Mouse (Mus musculus) neural tube, embryonic 12.5 days (tissue): Measurements from ENCODE around the gene Gdf15. TPM values are rescaled to one million over a fixed set of nuclear protein-coding genes. Genes with fewer than 3 reads are reported as not detected.

Source experiments
- ATAC-seq: fragments of 200-750 bp; cut with Nextera tagmentation; 2 replicates; pipeline ENCODE4 v1.8.0; 2017; ENCODE audit warnings: low read depth, mild to moderate bottlenecking, moderate TSS enrichment, moderate library complexity; ENCODE audit not compliant: low FRiP score
- H3K27ac ChIP-seq: fragments of 300-500 bp; sonication (generic); 2 replicates; pipeline ENCODE4 v1.5.1; 2016
- H3K27me3 ChIP-seq: fragments of 300-500 bp; sonication (generic); replicated peaks from 2 replicates; pipeline ENCODE4 v1.6.1; 2016; ENCODE audit warnings: mild to moderate bottlenecking
- H3K36me3 ChIP-seq: fragments of 300-500 bp; sonication (generic); 2 replicates; pipeline ENCODE4 v1.6.1; 2016; ENCODE audit warnings: mild to moderate bottlenecking
- H3K4me1 ChIP-seq: fragments of 300-500 bp; sonication (generic); 2 replicates; pipeline ENCODE4 v1.6.1; 2016
- H3K4me2 ChIP-seq: fragments of 300-500 bp; sonication (generic); replicated peaks from 2 replicates; pipeline ENCODE4 v1.6.1; 2016; ENCODE audit warnings: mild to moderate bottlenecking
- H3K4me3 ChIP-seq: fragments of 300-500 bp; sonication (generic); 2 replicates; pipeline ENCODE4 v1.5.1; 2016
- H3K9ac ChIP-seq: fragments of 300-500 bp; sonication (generic); 2 replicates; pipeline ENCODE4 v1.6.1; 2016; ENCODE audit warnings: mild to moderate bottlenecking
- H3K9me3 ChIP-seq: fragments of 300-500 bp; sonication (generic); 2 replicates; pipeline ENCODE4 v1.6.1; 2016; ENCODE audit warnings: mild to moderate bottlenecking
- WGBS: fragments of 180-500 bp; shearing (Covaris S2); methylation state at CpG from one replicate; pipeline ENCODE4 v1.1.7; 2016; 5-methylcytosine and 5-hydroxymethylcytosine counted together
- polyA plus RNA-seq: library from polyadenylated mRNA; unstranded; fragments of >200 nt; fragmentation: Nextera tagmentation; extraction: Ambion mirVana; gene quantifications from 2 replicates; pipeline ENCODE4 v1.2.1, GENCODE M21; 2016

Gene Gdf15
- polyA plus RNA-seq, 1 experiment from 2014 or later, result not detected

GRCm38 (mm10) chr8:70609368-70609848 is 22.8 kb downstream of the Gdf15 start:
- WGBS, result 1% methylated on average over 36 of the region's 39 CpGs
- Histone ChIP-seq H3K4me1 (peaks cover 69% of the 10 kb centered on the region), H3K9me3 (no peaks in the 10 kb centered on the region), H3K27ac (peak overlapping the region; percentile 90), H3K9ac (peak overlapping the region; percentile 54), H3K4me3 (peak overlapping the region; percentile 31), H3K27me3 (no peaks in the 10 kb centered on the region), H3K36me3 (no peaks in the 10 kb centered on the region), H3K4me2 (peak overlapping the region; percentile 81)
- ATAC-seq, result peak; percentile 54

- H3K9me3 ChIP-seq, result no peaks in the 10 kb centered on the region
- H3K36me3 ChIP-seq, result no peaks in the 10 kb centered on the region
- peak within 1 kb of the TSS; percentile 84 for H3K9ac ChIP-seq
- H3K27ac ChIP-seq, result peak within 1 kb of the TSS; percentile 90
- H3K4me3 ChIP-seq, result peak within 1 kb of the TSS; percentile 82
- H3K27me3 ChIP-seq, result no peaks in the 10 kb centered on the region
- peak within 1 kb of the TSS; percentile 81 for H3K4me2 ChIP-seq
- ATAC-seq, result no peak; the same call in 1 of the 2 replicates
- WGBS, result 6% methylated on average over 26 of the region's 26 CpGs
- H3K4me1 ChIP-seq, result peaks cover 70% of the 10 kb centered on the region
These were observed 23.4 kb downstream of the Gdf15 start, which contains the start of gene Ssbp4 for GRCm38 (mm10) chr8:70608749-70609367. TSS of gene Ssbp4 (minus strand) at chr8:70608872.

- WGBS, result 3% methylated on average over 82 of the region's 84 CpGs
- Histone ChIP-seq H3K9ac (peak overlapping the region; percentile 84), H3K27me3 (no peaks in the 10 kb centered on the region), H3K4me2 (peak overlapping the region; percentile 81), H3K4me1 (peaks cover 67% of the 10 kb centered on the region), H3K27ac (no peak overlapping the region), H3K36me3 (no peaks in the 10 kb centered on the region), H3K4me3 (peak overlapping the region; percentile 82), H3K9me3 (no peaks in the 10 kb centered on the region)
- no peak for ATAC-seq
These were observed 24.1 kb downstream of the Gdf15 start for GRCm38 (mm10) chr8:70607898-70608748.

GRCm38 (mm10) chr8:70607603-70607897 is 24.7 kb downstream of the Gdf15 start:
- Histone ChIP-seq H3K4me1 (peaks cover 68% of the 10 kb centered on the region), H3K4me2 (peak overlapping the region; percentile 81), H3K27me3 (no peaks in the 10 kb centered on the region), H3K36me3 (0 out of 2 replicates have a peak, but pooled peaks cover 4% of the 10 kb centered on the region), H3K27ac (no peak overlapping the region), H3K9ac (peak overlapping the region; percentile 84), H3K4me3 (peak overlapping the region; percentile 82), H3K9me3 (no peaks in the 10 kb centered on the region)
- ATAC-seq, result no peak
- WGBS, result 34% methylated on average over 6 of the region's 6 CpGs

- WGBS, result 68% methylated on average over 18 of the region's 18 CpGs
- Histone ChIP-seq H3K9me3 (no peaks in the 10 kb centered on the region), H3K36me3 (peaks cover 9% of the 10 kb centered on the region), H3K4me3 (peak overlapping the region; percentile 82), H3K4me2 (peak overlapping the region; percentile 81), H3K4me1 (peaks cover 73% of the 10 kb centered on the region), H3K27ac (no peak overlapping the region), H3K27me3 (no peaks in the 10 kb centered on the region), H3K9ac (peak overlapping the region; percentile 84)
- no peak for ATAC-seq
These were observed 25.3 kb downstream of the Gdf15 start for GRCm38 (mm10) chr8:70606780-70607602.

- peak overlapping the region; percentile 81 for H3K4me2 ChIP-seq
- peaks cover 13% of the 10 kb centered on the region for H3K36me3 ChIP-seq
- no peak overlapping the region for H3K27ac ChIP-seq
- no peak overlapping the region for H3K9ac ChIP-seq
- H3K4me1 ChIP-seq, result peaks cover 75% of the 10 kb centered on the region
- H3K27me3 ChIP-seq, result no peaks in the 10 kb centered on the region
- WGBS, result 88% methylated on average over 9 of the region's 9 CpGs
- H3K9me3 ChIP-seq, result no peaks in the 10 kb centered on the region
- no peak overlapping the region for H3K4me3 ChIP-seq
- ATAC-seq, result no peak
These were observed 26.1 kb downstream of the Gdf15 start for GRCm38 (mm10) chr8:70605871-70606779.

GRCm38 (mm10) chr8:70604558-70604957 is 27.7 kb downstream of the Gdf15 start:
- no peak overlapping the region for H3K9ac ChIP-seq
- no peak overlapping the region for H3K4me3 ChIP-seq
- H3K27ac ChIP-seq, result no peak overlapping the region
- H3K36me3 ChIP-seq, result peaks cover 13% of the 10 kb centered on the region
- 0 out of 2 replicates have a peak overlapping the region, but pooled peaks have one; percentile 7 for H3K4me2 ChIP-seq
- peaks cover 74% of the 10 kb centered on the region for H3K4me1 ChIP-seq
- no peak for ATAC-seq
- no peaks in the 10 kb centered on the region for H3K27me3 ChIP-seq
- whole genome bisulfite sequencing, result 85% methylated on average over 7 of the region's 7 CpGs
- H3K9me3 ChIP-seq, result no peaks in the 10 kb centered on the region

GRCm38 (mm10) chr8:70602139-70602811 is 30.0 kb downstream of the Gdf15 start:
- peaks cover 79% of the 10 kb centered on the region for H3K4me1 ChIP-seq
- H3K4me3 ChIP-seq, result no peak overlapping the region
- H3K9ac ChIP-seq, result no peak overlapping the region
- 91% methylated on average over 13 of the region's 13 CpGs for WGBS
- no peaks in the 10 kb centered on the region for H3K9me3 ChIP-seq
- no peaks in the 10 kb centered on the region for H3K27me3 ChIP-seq
- H3K27ac ChIP-seq, result no peak overlapping the region
- H3K4me2 ChIP-seq, result no peak overlapping the region
- ATAC-seq, result no peak
- H3K36me3 ChIP-seq, result peaks cover 13% of the 10 kb centered on the region

- peak; percentile 63 for ATAC-seq
- Histone ChIP-seq H3K27ac (peak overlapping the region; percentile 66), H3K27me3 (peaks cover under 1% of the 10 kb centered on the region; the same call in 1 of the 2 replicates), H3K9ac (peak overlapping the region; percentile 18; the same call in 1 of the 2 replicates), H3K9me3 (no peaks in the 10 kb centered on the region), H3K4me3 (peak overlapping the region; percentile 9; the same call in 1 of the 2 replicates), H3K4me1 (peaks cover 74% of the 10 kb centered on the region), H3K4me2 (peak overlapping the region; percentile 59), H3K36me3 (peaks cover 17% of the 10 kb centered on the region)
- 1% methylated on average over 26 of the region's 26 CpGs for WGBS
These were observed 31.0 kb downstream of the Gdf15 start for GRCm38 (mm10) chr8:70601271-70601649.

- peak overlapping the region; percentile 9; the same call in 1 of the 2 replicates for H3K4me3 ChIP-seq
- H3K9me3 ChIP-seq, result no peaks in the 10 kb centered on the region
- WGBS, result 16% methylated on average over 10 of the region's 10 CpGs
- ATAC-seq, result peak; percentile 12
- peak overlapping the region; percentile 26; the same call in 1 of the 2 replicates for H3K9ac ChIP-seq
- peaks cover 17% of the 10 kb centered on the region for H3K36me3 ChIP-seq
- peak overlapping the region; percentile 59 for H3K4me2 ChIP-seq
- peaks cover 7% of the 10 kb centered on the region for H3K27me3 ChIP-seq
- H3K4me1 ChIP-seq, result peaks cover 73% of the 10 kb centered on the region
- H3K27ac ChIP-seq, result peak overlapping the region; percentile 66
These were observed 31.6 kb downstream of the Gdf15 start for GRCm38 (mm10) chr8:70600473-70601270.
